Mouse (Mus musculus): ENCODE measurements around the gene Hoxa11.

Hoxa11 gene

GRCm38 (mm10) chr6:52206882-52207683, 38.5 kb downstream of the Hoxa11 start:
- DNase-seq (ENCODE audit: low spot score in 2 of 2), result no peak

GRCm38 (mm10) chr6:52205638-52206621, 39.7 kb downstream of the Hoxa11 start:
- no peak for DNase-seq (ENCODE audit: low spot score in 2 of 2)

GRCm38 (mm10) chr6:52205221-52205620, 40.4 kb downstream of the Hoxa11 start:
- DNase-seq (ENCODE audit: low spot score in 2 of 2), result no peak

- DNase-seq (ENCODE audit: low spot score in 2 of 2), result no peak
Observed at GRCm38 (mm10) chr6:52204050-52204752, 41.4 kb downstream of the Hoxa11 start, which contains the start of gene Hoxa5. Gene Hoxa5 (minus strand): TSS chr6:52204587.

GRCm38 (mm10) chr6:52203371-52204049, 42.1 kb downstream of the Hoxa11 start:
- DNase-seq (ENCODE audit: low spot score in 2 of 2), result no peak

- no peak for DNase-seq (ENCODE audit: low spot score in 2 of 2)
Observed at GRCm38 (mm10) chr6:52203121-52203370, 42.6 kb downstream of the Hoxa11 start.

- no peak for DNase-seq (ENCODE audit: low spot score in 2 of 2)
Observed at GRCm38 (mm10) chr6:52202362-52203120, 43.1 kb downstream of the Hoxa11 start.

- DNase-seq (ENCODE audit: low spot score in 2 of 2), result no peak
Observed at GRCm38 (mm10) chr6:52201269-52201668, 44.3 kb downstream of the Hoxa11 start.

GRCm38 (mm10) chr6:52200751-52201250, 44.8 kb downstream of the Hoxa11 start:
- no peak for DNase-seq (ENCODE audit: low spot score in 2 of 2)

GRCm38 (mm10) chr6:52200073-52200750, 45.4 kb downstream of the Hoxa11 start:
- DNase-seq (ENCODE audit: low spot score in 2 of 2), result no peak

- no peak for DNase-seq (ENCODE audit: low spot score in 2 of 2)
Observed at GRCm38 (mm10) chr6:52197271-52197670, 48.3 kb downstream of the Hoxa11 start.

GRCm38 (mm10) chr6:52196811-52197210, 48.8 kb downstream of the Hoxa11 start:
- no peak for DNase-seq (ENCODE audit: low spot score in 2 of 2)

- no peak for DNase-seq (ENCODE audit: low spot score in 2 of 2)
Observed at GRCm38 (mm10) chr6:52194690-52195089, 50.9 kb downstream of the Hoxa11 start.
